Mouse (Mus musculus): ENCODE results near the gene Ano4. TPM values are rescaled to one million over a fixed set of nuclear protein-coding genes. Genes with fewer than 3 reads are reported as not detected.
A peak's percentile ranks its signal among the peaks of the same experiment; 100 is the strongest.

Gene Ano4
- polyA plus RNA-seq, 1 experiment = 8.1 TPM

DNA sequence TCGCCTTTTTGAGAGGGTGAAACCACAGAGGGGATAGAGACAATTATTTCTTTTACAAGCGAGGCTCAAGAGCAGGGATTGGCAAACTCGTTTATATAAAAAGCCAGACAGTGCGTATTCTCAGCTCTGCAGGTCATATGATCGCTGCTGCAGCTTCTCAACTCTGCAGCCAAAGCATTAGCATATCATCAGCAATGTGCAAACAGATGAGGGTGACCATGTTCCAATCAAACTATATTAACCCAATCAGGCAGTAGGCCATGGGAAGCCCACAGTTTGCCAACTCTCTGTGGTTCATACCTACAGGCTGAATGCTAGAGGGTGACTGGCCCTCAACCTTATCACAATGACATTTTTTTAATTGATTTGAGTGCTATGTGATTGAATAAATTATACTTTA lies 64.2 kb downstream of the Ano4 start:
- no peak for TF ChIP-seq POLR2A (IDR thresholded peaks at IDR 0.05; ENCODE audit: borderline replicate concordance, extremely low read depth, insufficient read depth, insufficient read length, poor library complexity, severe bottlenecking)
- no peak for TF ChIP-seq CTCF (IDR thresholded peaks at IDR 0.05; ENCODE audit: borderline replicate concordance, extremely low read depth, insufficient read depth, insufficient read length)
- DNase-seq (ENCODE audit: low read depth) = peak; percentile 51

DNA sequence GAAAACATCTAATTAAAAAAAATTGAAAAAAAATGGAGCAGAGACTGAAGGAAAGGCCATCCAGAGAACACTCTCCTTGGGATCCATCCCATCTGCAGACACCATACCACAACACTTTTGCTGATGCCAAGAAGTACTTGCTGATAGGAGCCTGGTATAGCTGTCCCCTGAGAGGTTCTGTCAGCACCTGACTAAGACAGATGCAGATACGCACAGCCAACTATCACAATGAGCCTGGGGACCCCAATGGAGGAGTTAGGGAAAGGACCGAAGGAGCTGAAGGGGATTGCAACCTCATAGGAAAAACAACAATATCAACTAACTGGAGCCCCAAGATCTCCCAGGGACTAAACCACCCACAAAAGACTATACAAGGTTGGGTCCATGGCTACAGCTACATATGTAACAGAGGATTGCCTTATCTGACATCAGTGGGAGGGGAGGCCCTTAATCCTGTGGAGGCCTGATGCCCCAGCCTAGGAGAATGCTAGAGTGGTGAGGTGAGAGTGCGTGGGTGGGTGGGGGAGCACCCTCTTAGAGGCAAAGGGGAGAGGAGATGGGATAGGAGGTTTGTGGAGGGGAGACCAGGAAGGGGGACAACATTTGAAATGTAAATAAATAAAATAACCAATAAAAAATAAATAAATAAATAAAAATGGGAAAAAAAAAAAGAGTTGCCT lies 71.4 kb downstream of the Ano4 start:
- no peak for DNase-seq (ENCODE audit: low read depth)
- TF ChIP-seq POLR2A (IDR thresholded peaks at IDR 0.05; ENCODE audit: borderline replicate concordance, extremely low read depth, insufficient read depth, insufficient read length, poor library complexity, severe bottlenecking) = no peak
- TF ChIP-seq CTCF (IDR thresholded peaks at IDR 0.05; ENCODE audit: borderline replicate concordance, extremely low read depth, insufficient read depth, insufficient read length) = no peak

DNA sequence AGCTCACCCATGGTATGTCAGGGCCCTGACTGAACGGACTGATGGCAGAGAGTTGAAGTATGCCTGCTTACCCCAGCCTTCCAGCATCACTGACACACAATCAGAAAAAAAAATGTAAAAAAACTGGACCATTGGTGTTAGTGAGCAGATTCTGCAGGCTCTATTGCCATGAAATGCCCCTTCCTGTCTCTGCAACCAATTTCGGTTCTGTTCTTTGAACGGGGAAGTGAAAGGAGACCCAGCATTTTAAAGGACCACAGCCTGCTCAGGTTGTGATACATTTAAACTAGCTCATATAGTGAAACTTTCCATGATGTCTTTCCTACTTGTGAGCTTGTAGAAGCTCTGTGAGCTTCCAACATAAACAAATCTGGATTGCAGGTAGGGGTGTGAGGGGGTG lies 77.2 kb downstream of the Ano4 start:
- TF ChIP-seq POLR2A (IDR thresholded peaks at IDR 0.05; ENCODE audit: borderline replicate concordance, extremely low read depth, insufficient read depth, insufficient read length, poor library complexity, severe bottlenecking) (no peak), CTCF (IDR thresholded peaks at IDR 0.05; ENCODE audit: borderline replicate concordance, extremely low read depth, insufficient read depth, insufficient read length) (no peak)
- no peak for DNase-seq (ENCODE audit: low read depth)

DNA sequence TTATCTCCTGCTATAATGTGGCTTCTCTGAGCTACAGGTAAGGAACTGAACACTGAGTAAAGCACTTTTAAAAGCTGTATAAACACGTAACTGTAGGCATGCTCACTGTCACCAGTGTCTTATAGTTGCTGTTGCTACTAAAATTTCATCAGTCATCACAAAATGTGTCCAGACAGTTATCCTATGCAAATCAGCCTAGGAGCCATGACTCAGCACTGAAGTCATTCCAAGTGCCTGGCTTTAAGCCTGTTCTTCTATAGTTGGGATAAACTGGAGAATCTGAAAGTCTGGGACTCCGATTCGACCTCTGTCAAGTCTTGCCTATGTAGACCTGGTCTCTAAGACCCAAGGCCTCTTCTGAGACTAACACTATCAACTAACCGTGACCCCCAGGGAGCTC lies 81.2 kb downstream of the Ano4 start:
- TF ChIP-seq POLR2A (IDR thresholded peaks at IDR 0.05; ENCODE audit: borderline replicate concordance, extremely low read depth, insufficient read depth, insufficient read length, poor library complexity, severe bottlenecking) (no peak), CTCF (IDR thresholded peaks at IDR 0.05; ENCODE audit: borderline replicate concordance, extremely low read depth, insufficient read depth, insufficient read length) (no peak)
- no peak for DNase-seq (ENCODE audit: low read depth)

DNA sequence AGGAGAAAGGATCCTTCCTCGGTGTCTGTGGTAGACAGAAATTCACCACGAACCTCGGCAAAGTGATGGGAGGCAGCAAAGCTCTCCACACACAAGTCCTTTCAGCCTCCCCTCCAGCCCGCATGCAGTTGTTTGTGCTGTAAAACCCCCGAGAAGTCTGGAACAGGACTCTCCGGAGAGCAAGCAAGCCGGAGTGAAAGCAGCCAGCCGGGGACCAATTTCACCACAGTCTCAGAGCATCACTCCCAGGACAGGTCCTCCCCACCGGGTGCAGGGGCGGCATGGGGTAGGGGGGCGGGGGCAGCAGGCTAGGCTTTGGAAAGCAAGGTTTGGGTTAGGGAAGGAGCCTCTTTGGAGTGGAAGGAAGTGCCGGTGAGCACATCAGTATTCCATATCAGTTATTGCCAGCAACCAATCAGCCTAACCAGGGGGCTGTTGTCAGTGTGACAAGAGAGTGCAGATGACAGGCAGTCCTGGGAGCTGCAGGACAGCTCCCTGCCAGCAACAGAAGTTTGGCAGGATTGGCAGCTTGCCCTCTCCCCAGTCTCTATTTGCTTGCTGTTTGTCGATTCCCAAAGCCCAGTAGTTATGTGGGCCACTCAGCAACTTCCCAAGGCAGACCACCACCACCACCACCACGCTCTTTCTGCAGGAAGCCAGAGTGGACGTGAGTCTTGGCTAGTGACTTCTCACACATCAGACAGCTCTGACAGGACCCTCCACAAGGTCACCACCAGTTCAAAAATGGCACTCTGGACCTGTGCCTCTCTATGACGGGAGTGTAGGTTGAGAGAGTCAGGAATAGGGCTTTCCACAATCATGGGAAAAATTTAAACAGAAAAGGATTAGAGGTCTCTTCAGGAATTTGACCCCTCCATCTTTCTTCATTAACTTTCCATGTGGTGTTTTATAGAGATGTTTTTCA lies 86.8 kb downstream of the Ano4 start:
- peak; percentile 81 for DNase-seq (ENCODE audit: low read depth)
- no peak for TF ChIP-seq CTCF (IDR thresholded peaks at IDR 0.05; ENCODE audit: borderline replicate concordance, extremely low read depth, insufficient read depth, insufficient read length)
- TF ChIP-seq POLR2A (IDR thresholded peaks at IDR 0.05; ENCODE audit: borderline replicate concordance, extremely low read depth, insufficient read depth, insufficient read length, poor library complexity, severe bottlenecking) = no peak

DNA sequence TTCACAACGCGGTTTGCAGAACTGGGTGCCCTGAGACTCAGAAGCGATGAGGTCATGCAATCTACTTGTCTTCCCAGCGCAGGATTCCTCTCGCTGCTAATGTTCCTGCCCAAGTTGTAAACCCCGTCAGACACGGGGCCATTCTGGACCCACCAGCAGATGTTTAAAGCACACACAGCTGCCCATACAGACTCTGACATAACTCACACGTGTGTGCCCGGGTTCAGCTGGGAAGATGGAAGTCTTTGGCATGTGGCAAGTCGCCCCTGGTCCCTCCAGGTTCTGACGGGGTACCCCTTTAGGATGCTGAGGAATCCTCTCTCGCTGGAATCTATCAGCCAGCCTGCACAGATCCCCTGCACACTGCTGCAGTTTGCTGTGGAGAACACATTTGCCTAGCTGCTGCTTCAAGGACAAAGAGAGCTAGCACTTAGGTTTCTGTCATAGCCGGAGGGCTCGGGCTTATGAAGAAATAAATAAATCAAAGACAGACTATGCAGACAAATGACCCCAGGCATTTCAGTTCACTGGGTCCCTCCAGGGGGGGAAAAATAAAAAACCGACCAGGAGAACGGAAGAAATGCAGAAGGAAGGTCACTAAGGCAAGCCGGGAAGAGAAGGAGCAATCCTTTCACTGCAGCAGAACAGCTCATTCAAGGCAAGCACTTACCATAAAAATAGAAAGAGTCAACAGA lies 87.7 kb downstream of the Ano4 start:
- no peak for TF ChIP-seq CTCF (IDR thresholded peaks at IDR 0.05; ENCODE audit: borderline replicate concordance, extremely low read depth, insufficient read depth, insufficient read length)
- TF ChIP-seq POLR2A (IDR thresholded peaks at IDR 0.05; ENCODE audit: borderline replicate concordance, extremely low read depth, insufficient read depth, insufficient read length, poor library complexity, severe bottlenecking) = peak; percentile 34; the same call in 1 of the 2 replicates
- peak; percentile 82 for DNase-seq (ENCODE audit: low read depth)

DNA sequence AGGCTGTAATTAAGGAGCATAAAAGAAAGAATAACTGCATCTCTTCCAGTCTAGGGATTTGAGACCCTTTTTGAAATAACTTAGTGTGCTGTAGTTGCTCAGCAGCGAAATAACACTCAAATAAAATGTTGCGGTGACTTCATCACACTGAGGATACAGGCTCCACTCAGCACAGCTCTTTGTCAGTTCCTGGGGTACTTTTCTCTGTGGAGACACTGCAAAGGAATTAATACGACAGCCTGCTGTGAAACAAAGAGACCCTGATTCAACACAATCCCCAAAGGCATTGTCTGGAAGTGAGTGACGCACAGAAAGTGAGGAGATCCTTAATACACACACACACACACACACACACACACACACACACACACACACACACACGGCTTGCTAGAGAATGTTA lies 89.8 kb downstream of the Ano4 start:
- TF ChIP-seq POLR2A (IDR thresholded peaks at IDR 0.05; ENCODE audit: borderline replicate concordance, extremely low read depth, insufficient read depth, insufficient read length, poor library complexity, severe bottlenecking) = no peak
- peak; percentile 71 for DNase-seq (ENCODE audit: low read depth)

DNA sequence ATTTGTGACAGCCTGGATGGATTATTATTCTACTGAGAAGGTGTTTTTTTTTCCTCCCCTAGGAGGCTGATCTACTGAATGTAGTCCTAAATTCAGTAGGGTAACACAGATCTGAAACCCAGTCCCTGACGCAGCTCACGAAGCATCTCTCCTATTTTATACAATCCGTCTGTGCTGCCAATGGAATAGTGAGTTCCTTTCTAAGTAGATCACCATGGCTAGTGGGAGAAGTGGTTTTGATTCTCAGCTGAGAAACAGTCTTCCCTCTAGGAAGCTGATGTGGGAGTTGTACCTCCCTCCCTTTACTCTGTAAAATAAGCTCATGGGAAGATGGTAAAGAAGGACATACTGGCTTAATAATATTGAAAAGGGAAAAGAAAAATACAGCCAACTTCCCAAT lies 90.8 kb downstream of the Ano4 start:
- TF ChIP-seq POLR2A (IDR thresholded peaks at IDR 0.05; ENCODE audit: borderline replicate concordance, extremely low read depth, insufficient read depth, insufficient read length, poor library complexity, severe bottlenecking) (no peak), CTCF (IDR thresholded peaks at IDR 0.05; ENCODE audit: borderline replicate concordance, extremely low read depth, insufficient read depth, insufficient read length) (no peak)
- no peak for DNase-seq (ENCODE audit: low read depth)

DNA sequence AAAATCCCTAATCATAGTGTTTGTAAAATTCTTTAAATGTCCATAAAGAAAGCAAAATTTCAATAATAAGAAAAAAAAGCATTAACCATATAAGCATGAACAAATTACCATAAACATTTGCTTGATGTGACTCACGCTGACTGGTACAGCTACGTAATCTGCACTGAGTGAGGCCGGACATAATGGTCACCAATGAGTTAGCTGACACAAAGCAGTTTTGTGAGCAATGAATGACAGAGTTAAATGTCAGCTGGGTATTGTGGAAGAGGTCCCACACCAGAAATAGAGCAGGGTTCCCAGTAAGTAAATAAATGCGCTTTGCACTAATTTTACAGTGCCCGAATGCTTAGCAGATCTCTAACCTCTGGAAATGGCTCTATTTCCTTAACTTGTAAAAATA lies 91.9 kb downstream of the Ano4 start:
- DNase-seq (ENCODE audit: low read depth) = no peak
- no peak for TF ChIP-seq CTCF (IDR thresholded peaks at IDR 0.05; ENCODE audit: borderline replicate concordance, extremely low read depth, insufficient read depth, insufficient read length)
- TF ChIP-seq POLR2A (IDR thresholded peaks at IDR 0.05; ENCODE audit: borderline replicate concordance, extremely low read depth, insufficient read depth, insufficient read length, poor library complexity, severe bottlenecking) = no peak

DNA sequence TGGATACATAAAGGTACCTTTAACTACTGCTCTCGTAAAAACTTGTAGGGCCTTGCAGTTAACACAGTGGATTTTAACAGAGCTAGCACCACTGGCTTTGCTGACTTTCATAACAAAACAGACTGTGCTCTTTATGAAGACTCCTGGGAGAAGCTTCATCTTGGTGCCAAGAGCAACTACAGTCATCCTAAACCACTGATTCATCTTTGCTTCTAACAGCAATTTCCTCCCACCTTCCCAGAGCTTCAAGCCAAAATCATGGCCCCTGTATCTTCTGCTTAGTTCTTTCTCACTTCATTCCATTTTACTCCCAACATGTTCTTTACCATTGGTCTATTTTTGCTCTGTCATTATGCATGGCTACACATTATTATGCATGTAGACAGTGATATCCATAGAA lies 100.8 kb downstream of the Ano4 start:
- TF ChIP-seq CTCF (IDR thresholded peaks at IDR 0.05; ENCODE audit: borderline replicate concordance, extremely low read depth, insufficient read depth, insufficient read length) = no peak
- no peak for TF ChIP-seq POLR2A (IDR thresholded peaks at IDR 0.05; ENCODE audit: borderline replicate concordance, extremely low read depth, insufficient read depth, insufficient read length, poor library complexity, severe bottlenecking)
- no peak for DNase-seq (ENCODE audit: low read depth)

DNA sequence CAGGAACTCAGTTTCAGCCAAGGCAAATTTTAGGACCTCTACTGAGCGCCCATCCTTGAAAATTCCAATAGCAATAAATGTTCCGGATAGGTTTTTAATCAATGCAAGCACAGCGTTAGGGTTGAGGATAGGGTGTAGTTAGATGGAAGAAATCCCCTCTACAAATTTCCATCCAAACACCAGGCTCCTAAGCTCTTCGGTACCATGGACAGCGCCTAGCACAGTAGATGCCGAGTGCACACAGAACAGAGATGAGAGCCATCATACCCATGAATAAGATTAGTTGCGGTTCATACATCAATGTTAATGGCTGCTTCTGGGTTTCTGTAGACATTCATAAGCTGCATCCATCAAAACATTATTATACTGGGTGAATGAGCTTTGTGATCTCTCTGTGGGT lies 120.0 kb downstream of the Ano4 start:
- DNase-seq (ENCODE audit: low read depth) = peak; percentile 52
- TF ChIP-seq POLR2A (IDR thresholded peaks at IDR 0.05; ENCODE audit: borderline replicate concordance, extremely low read depth, insufficient read depth, insufficient read length, poor library complexity, severe bottlenecking) = no peak
- TF ChIP-seq CTCF (IDR thresholded peaks at IDR 0.05; ENCODE audit: borderline replicate concordance, extremely low read depth, insufficient read depth, insufficient read length) = no peak
